Mouse (Mus musculus) CD4-positive, CD25-positive, alpha-beta regulatory T cell, adult 4 months (primary cell): Measurements from ENCODE around the gene Ercc2. TPM values are rescaled to one million over a fixed set of nuclear protein-coding genes. Genes with fewer than 3 reads are reported as not detected.

Source experiments
- ATAC-seq: one replicate; pipeline ENCODE4 v1.8.0; 2017
- polyA plus RNA-seq, 2 experiments: library from polyadenylated mRNA; unstranded; fragments of 100-300 nt; shearing (Covaris generic); gene quantifications; one replicate each; pipeline ENCODE4 v1.2.1; 2017

The Ercc2 gene
- polyA plus RNA-seq, 2 experiments from 2014 or later = 10.1 to 11.6 TPM

- ATAC-seq = no peak
Observed at GRCm38 (mm10) chr7:19409753-19410152, 27.9 kb downstream of the Ercc2 start.

- ATAC-seq = no peak
Observed at GRCm38 (mm10) chr7:19410766-19411344, 29.0 kb downstream of the Ercc2 start.

- ATAC-seq = no peak
Observed at GRCm38 (mm10) chr7:19411783-19412182, 30.0 kb downstream of the Ercc2 start.

- no peak for ATAC-seq
Observed at GRCm38 (mm10) chr7:19413525-19413924, 31.7 kb downstream of the Ercc2 start.

- no peak for ATAC-seq
Observed at GRCm38 (mm10) chr7:19416590-19416989, 34.8 kb downstream of the Ercc2 start.

- peak; percentile 10 for ATAC-seq
Observed at GRCm38 (mm10) chr7:19420121-19420520, 38.3 kb downstream of the Ercc2 start.

- ATAC-seq = peak; percentile 99
Observed at GRCm38 (mm10) chr7:19420821-19421636, 39.2 kb downstream of the Ercc2 start.

- ATAC-seq = no peak
Observed at GRCm38 (mm10) chr7:19423083-19423482, 41.3 kb downstream of the Ercc2 start.

GRCm38 (mm10) chr7:19424051-19424450 lies 42.2 kb downstream of the Ercc2 start:
- ATAC-seq = no peak

- no peak for ATAC-seq
Observed at GRCm38 (mm10) chr7:19426349-19426748, 44.5 kb downstream of the Ercc2 start.

- no peak for ATAC-seq
Observed at GRCm38 (mm10) chr7:19426888-19427287, 45.1 kb downstream of the Ercc2 start.

- ATAC-seq = no peak
Observed at GRCm38 (mm10) chr7:19427999-19428650, 46.3 kb downstream of the Ercc2 start.

GRCm38 (mm10) chr7:19429726-19430125 lies 47.9 kb downstream of the Ercc2 start:
- ATAC-seq = no peak

- ATAC-seq = no peak
Observed at GRCm38 (mm10) chr7:19430402-19430801, 48.6 kb downstream of the Ercc2 start.

GRCm38 (mm10) chr7:19432475-19432874 lies 50.7 kb downstream of the Ercc2 start:
- no peak for ATAC-seq

GRCm38 (mm10) chr7:19436276-19436675 lies 54.5 kb downstream of the Ercc2 start:
- ATAC-seq = no peak

- no peak for ATAC-seq
Observed at GRCm38 (mm10) chr7:19437048-19437447, 55.2 kb downstream of the Ercc2 start.

- ATAC-seq = no peak
Observed at GRCm38 (mm10) chr7:19441448-19442091, 59.8 kb downstream of the Ercc2 start.

GRCm38 (mm10) chr7:19443344-19443743 lies 61.5 kb downstream of the Ercc2 start:
- peak; percentile 58 for ATAC-seq

GRCm38 (mm10) chr7:19444801-19445200 lies 63.0 kb downstream of the Ercc2 start:
- ATAC-seq = no peak
